Mouse (Mus musculus) heart, postnatal 0 days (tissue): ENCODE measurements around the gene Tram2. TPM values are rescaled to one million over a fixed set of nuclear protein-coding genes. Genes with fewer than 3 reads are reported as not detected.
A peak's percentile ranks its signal among the peaks of the same experiment; 100 is the strongest.

ENCODE experiments used
- ATAC-seq: fragments of 200-750 bp; cut with Nextera tagmentation; 2 replicates; pipeline ENCODE4 v1.8.0; 2017; ENCODE audit warnings: low read depth, moderate number of reproducible peaks, moderate library complexity; ENCODE audit not compliant: insufficient read depth
- DNase-seq: peaks from one replicate; pipeline ENCODE4 v3.0.0-alpha.2; 2016; ENCODE audit warnings: low spot score
- H3K27ac ChIP-seq: fragments of 300-500 bp; sonication (generic); 2 replicates; pipeline ENCODE4 v1.5.1; 2014; ENCODE audit warnings: low read depth, mild to moderate bottlenecking
- H3K27me3 ChIP-seq: fragments of 300-500 bp; sonication (generic); 2 replicates; pipeline ENCODE4 v1.6.1; 2014; ENCODE audit warnings: low read length, mixed read lengths; ENCODE audit not compliant: control insufficient read depth, insufficient read depth
- H3K36me3 ChIP-seq: fragments of 300-500 bp; sonication (generic); replicated peaks from 2 replicates; pipeline ENCODE4 v1.6.1; 2014; ENCODE audit warnings: low read length, mixed read lengths; ENCODE audit not compliant: control insufficient read depth, insufficient read depth
- H3K4me1 ChIP-seq: fragments of 300-500 bp; sonication (generic); 2 replicates; pipeline ENCODE4 v1.6.1; 2014; ENCODE audit warnings: antibody characterized with exemption; ENCODE audit not compliant: control insufficient read depth, insufficient read depth
- H3K4me2 ChIP-seq: fragments of 300-500 bp; sonication (generic); 2 replicates; pipeline ENCODE4 v1.6.1; 2014; ENCODE audit warnings: low read depth, mild to moderate bottlenecking, low read length, moderate library complexity
- H3K4me3 ChIP-seq: fragments of 300-500 bp; sonication (generic); 2 replicates; pipeline ENCODE4 v1.5.1; 2014; ENCODE audit warnings: low read depth, low read length
- H3K9ac ChIP-seq: fragments of 300-500 bp; sonication (generic); replicated peaks from 2 replicates; pipeline ENCODE4 v1.6.1; 2014; ENCODE audit warnings: low read depth, low read length, mixed read lengths
- H3K9me3 ChIP-seq: fragments of 300-500 bp; sonication (generic); replicated peaks from 2 replicates; pipeline ENCODE4 v1.6.1; 2016; ENCODE audit warnings: low read length; ENCODE audit not compliant: control insufficient read depth
- CTCF ChIP-seq: IDR thresholded peaks from 2 replicates; pipeline ENCODE4 v1.5.1; 2016; ENCODE audit warnings: antibody characterized with exemption, control low read depth, low read depth
- EP300 ChIP-seq: IDR thresholded peaks from 2 replicates; pipeline ENCODE4 v1.6.1; 2016; ENCODE audit warnings: antibody characterized with exemption, low read depth
- WGBS: fragments of 180-500 bp; shearing (Covaris S2); extraction: QIAGEN DNeasy Blood & Tissue Kit; methylation state at CpG from one replicate; pipeline ENCODE4 v1.1.7; 2014; 5-methylcytosine and 5-hydroxymethylcytosine counted together
- polyA plus RNA-seq: library from polyadenylated mRNA; unstranded; fragments of >200 nt; fragmentation: Nextera tagmentation; extraction: Ambion mirVana; gene quantifications from 2 replicates; pipeline ENCODE4 v1.2.1, GENCODE M21; 2015
- total RNA-seq: library from RNA; depleted of rRNA; stranded (reverse); fragments of >200 nt; gene quantifications from 2 replicates; pipeline ENCODE4 v1.2.3, GENCODE M21; 2014; ENCODE audit warnings: low replicate concordance

Gene Tram2
- total and polyA plus RNA-seq, 2 experiments from 2014 or later = 2.4 TPM

DNA sequence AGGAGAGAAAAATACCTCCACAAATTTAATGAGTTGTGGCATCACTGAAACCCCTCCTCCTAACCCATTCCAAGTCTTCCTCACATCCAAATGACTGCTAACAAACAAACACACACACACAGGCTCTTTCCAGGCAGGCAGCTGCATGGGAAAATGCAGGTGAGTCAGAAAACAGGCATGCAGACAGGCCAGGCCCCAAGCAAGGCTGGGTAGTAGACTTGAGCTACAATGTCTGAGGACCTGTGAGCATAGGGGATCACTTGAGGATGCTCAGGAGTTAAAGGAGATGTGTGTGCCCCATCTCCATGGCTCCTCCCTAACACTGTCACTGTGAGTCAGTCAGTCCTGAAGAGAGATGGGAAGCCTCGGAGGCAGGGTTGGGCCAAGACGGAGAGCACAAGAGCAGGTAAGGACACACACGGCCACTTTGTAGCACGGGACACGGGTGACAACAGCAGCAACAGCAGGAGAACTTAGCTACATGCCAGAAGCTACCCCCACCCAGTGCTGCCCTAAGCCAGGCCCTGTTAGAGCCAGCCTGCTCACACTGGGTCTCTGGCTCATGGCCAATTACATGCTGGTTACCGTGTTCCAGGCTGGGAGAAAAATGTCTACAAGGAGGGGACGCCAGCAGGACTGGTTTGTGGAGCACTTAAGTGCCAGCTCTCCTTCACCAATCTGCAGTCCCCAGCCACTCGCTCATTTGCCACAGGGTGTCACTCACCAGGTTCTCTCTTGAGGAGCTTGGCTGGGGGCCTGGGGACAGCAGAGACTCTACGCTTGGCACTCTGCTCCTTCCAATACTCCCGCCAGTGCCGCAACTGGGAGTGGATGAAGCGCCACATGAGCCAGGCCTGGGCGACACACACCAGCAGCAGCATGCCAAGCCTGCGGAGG is 76.5 kb downstream of the Tram2 start:
- H3K9ac ChIP-seq = no peak overlapping the region
- peaks cover 41% of the 10 kb centered on the region for H3K36me3 ChIP-seq
- H3K9me3 ChIP-seq = no peaks in the 10 kb centered on the region
- no peak overlapping the region for H3K4me3 ChIP-seq
- H3K27ac ChIP-seq = no peak overlapping the region
- DNase-seq = peak; percentile 6
- H3K4me2 ChIP-seq = no peak overlapping the region
- ATAC-seq = peak; percentile 50
- no peaks in the 10 kb centered on the region for H3K27me3 ChIP-seq
- TF ChIP-seq CTCF (peak; percentile 25; the same call in 1 of the 2 replicates), EP300 (no peak)
- 59% methylated on average over 14 of the region's 14 CpGs for WGBS
- H3K4me1 ChIP-seq = no peaks in the 10 kb centered on the region

DNA sequence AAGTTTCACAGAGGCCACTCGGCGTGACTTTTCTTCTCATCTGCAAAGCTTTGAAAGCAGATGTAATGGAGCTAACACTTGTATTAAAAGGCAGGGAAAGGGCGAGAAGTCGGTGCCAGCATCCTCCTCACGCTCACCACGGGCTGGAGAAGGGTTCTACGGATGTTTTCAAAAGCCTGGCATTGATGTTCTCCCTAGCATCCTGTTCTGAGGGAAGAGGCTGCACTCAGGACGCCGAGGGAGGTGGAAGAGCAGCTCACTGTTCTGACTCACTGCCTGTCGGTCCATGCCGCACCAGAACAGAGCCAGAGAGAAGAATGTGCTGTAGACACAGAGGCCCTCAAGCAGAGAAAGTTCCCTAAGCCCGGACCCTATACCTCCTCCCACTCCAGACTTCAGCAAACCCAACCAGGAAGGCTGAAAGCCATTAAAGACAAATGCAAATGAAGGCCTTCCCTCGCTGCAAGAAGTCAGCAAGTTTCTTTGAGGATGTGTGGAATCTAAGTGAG is 81.1 kb downstream of the Tram2 start:
- H3K4me1 ChIP-seq = peaks cover 3% of the 10 kb centered on the region; the same call in 1 of the 2 replicates
- TF ChIP-seq EP300 = no peak
- no peak for TF ChIP-seq CTCF
- H3K4me2 ChIP-seq = no peak overlapping the region
- 55% methylated on average over 13 of the region's 13 CpGs for WGBS
- DNase-seq = no peak
- H3K27me3 ChIP-seq = no peaks in the 10 kb centered on the region
- peaks cover 25% of the 10 kb centered on the region for H3K36me3 ChIP-seq
- H3K9me3 ChIP-seq = no peaks in the 10 kb centered on the region
- no peak for ATAC-seq
- no peak overlapping the region for H3K4me3 ChIP-seq
- no peak overlapping the region for H3K9ac ChIP-seq
- H3K27ac ChIP-seq = no peak overlapping the region

DNA sequence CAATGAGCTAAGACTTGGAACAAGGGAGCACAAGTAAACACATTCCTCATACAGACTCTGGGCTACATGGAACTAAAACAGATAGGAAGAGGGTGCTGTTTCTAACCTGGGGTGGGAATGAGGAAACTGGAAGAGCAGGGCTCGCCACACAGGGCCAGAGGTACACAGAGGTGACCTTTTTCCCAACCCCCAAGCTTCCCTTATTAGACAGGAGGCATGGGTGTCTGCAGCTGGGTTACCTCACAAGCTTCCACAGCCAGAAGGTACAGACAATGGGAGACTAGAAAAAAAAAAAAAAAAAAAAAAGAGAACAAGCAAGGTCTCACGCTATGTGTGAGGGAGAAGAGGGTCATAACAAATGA is 81.7 kb downstream of the Tram2 start:
- TF ChIP-seq CTCF = no peak
- no peak for TF ChIP-seq EP300
- WGBS = 65% methylated on average over 2 of the region's 2 CpGs
- Histone ChIP-seq H3K36me3 (peaks cover 25% of the 10 kb centered on the region), H3K9ac (no peak overlapping the region), H3K27ac (0 out of 2 replicates have a peak overlapping the region, but pooled peaks have one; percentile 30), H3K27me3 (no peaks in the 10 kb centered on the region), H3K4me3 (no peak overlapping the region), H3K4me1 (peaks cover 3% of the 10 kb centered on the region; the same call in 1 of the 2 replicates), H3K9me3 (no peaks in the 10 kb centered on the region), H3K4me2 (no peak overlapping the region)
- ATAC-seq = no peak
- peak; percentile 28 for DNase-seq

DNA sequence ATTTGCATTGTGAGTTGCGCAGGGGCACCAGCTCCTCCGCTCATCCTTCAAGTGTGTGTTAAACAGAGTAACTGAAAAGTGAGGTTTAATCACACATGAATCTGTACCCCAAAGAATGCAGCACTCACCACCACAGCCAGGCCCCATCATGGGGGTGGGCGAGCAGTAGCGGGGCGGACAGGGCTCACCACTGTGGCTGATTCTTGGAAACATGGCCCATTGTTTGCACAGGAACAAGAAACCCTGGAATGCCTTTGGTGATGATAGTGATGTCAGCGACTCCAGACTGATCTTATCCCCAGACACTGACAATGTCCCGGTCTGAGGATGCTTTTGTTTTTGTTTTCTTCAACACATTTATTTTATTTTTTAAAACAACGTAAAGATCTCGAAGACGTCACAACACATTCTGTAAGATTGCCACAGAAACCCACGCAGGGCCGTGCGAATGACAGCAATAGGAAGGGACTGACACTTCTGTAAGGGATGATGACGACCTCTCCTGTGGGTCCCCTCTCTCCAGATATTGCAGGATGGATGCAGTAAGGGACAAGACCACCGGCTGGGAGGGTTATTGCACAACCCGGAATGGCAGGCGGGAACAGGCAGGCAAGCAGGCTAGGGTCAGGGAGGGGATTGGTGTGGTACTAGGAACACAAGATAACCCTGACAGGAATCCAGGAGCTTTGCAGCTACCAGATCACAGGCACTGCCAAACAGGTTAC is 82.3 kb downstream of the Tram2 start:
- WGBS = 48% methylated on average over 17 of the region's 17 CpGs
- TF ChIP-seq EP300 (no peak), CTCF (no peak)
- Histone ChIP-seq H3K36me3 (peaks cover 23% of the 10 kb centered on the region), H3K4me1 (peaks cover 3% of the 10 kb centered on the region; the same call in 1 of the 2 replicates), H3K27ac (0 out of 2 replicates have a peak overlapping the region, but pooled peaks have one; percentile 30), H3K27me3 (no peaks in the 10 kb centered on the region), H3K4me2 (no peak overlapping the region), H3K9me3 (no peaks in the 10 kb centered on the region), H3K4me3 (no peak overlapping the region), H3K9ac (no peak overlapping the region)
- ATAC-seq (no peak), DNase-seq (no peak)

DNA sequence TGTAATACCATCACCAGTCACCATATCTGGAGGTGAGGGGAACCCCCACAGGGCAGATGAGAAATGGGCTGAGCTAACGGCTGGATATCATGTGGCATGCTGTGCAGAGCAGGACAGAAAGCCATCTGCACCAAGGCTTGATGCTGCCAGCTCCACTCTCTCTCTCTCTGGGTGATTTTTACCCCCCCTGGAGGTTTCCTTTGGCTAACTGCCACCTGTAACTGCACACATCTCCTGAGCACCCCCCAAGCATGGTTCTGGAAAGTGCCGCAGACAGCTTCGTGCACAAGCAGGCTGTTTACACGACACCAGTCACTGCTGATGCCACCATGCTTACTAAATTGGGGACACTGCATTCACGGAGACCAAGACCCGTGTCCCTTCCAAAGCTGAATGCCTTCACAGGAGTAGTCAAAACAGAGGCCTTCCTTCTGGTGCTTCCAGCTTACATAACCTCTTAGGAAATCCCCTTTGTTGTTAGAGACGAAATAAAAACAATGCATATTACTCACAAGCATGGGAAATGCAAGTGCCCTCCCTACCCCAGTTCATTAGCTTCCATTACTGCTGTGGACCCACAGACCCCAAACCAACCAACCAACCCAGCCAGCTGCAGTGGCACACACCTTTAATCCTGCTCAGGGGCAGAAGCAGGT is 83.6 kb downstream of the Tram2 start:
- DNase-seq = peak; percentile 29
- 28% methylated on average over 7 of the region's 7 CpGs for WGBS

More for the DNA sequence above, 83.6 kb downstream of the Tram2 start:
- no peaks in the 10 kb centered on the region for H3K9me3 ChIP-seq
- H3K4me3 ChIP-seq = no peak overlapping the region
- H3K27me3 ChIP-seq = no peaks in the 10 kb centered on the region
- ATAC-seq = peak; percentile 32
- H3K27ac ChIP-seq = 0 out of 2 replicates have a peak overlapping the region, but pooled peaks have one; percentile 30
- TF ChIP-seq EP300 (no peak), CTCF (no peak)
- H3K4me1 ChIP-seq = peaks cover 3% of the 10 kb centered on the region; the same call in 1 of the 2 replicates
- H3K9ac ChIP-seq = no peak overlapping the region
- no peak overlapping the region for H3K4me2 ChIP-seq
- H3K36me3 ChIP-seq = peaks cover 12% of the 10 kb centered on the region
